8 mouse cellular contexts compared by ENCODE assay signal in genomic region chrX:137037470-137037999, GRCm38 (mm10). TPM values are rescaled to one million over a fixed set of nuclear protein-coding genes. Genes with fewer than 3 reads are reported as not detected.
DNase-seq lines count a peak whose midpoint lies in the region; ATAC-seq and TF ChIP-seq lines count a peak whose summit lies in the region.

No protein-coding gene starts in this region.

- peak overlapping the region; percentile 67 for H3K9ac ChIP-seq in kidney, postnatal 0 days (ENCODE audit: low read depth, low read length)
- peak overlapping the region; percentile 64 for H3K9ac ChIP-seq in hindbrain, embryonic 14.5 days
- peak overlapping the region; percentile 70 for H3K9ac ChIP-seq in midbrain, embryonic 16.5 days (ENCODE audit: low read depth, low read length)

- H3K36me3 ChIP-seq in kidney, postnatal 0 days (ENCODE audit: insufficient read depth, low read length) = no peaks in the 10 kb centered on the region
- no peaks in the 10 kb centered on the region for H3K36me3 ChIP-seq in hindbrain, embryonic 14.5 days (replicated peaks; ENCODE audit: control insufficient read depth, insufficient read depth)
- H3K36me3 ChIP-seq in midbrain, embryonic 16.5 days (ENCODE audit: control insufficient read depth, insufficient read depth, low read length) = no peaks in the 10 kb centered on the region

- H3K9me3 ChIP-seq in kidney, postnatal 0 days (replicated peaks; ENCODE audit: low read length) = no peaks in the 10 kb centered on the region
- no peaks in the 10 kb centered on the region for H3K9me3 ChIP-seq in hindbrain, embryonic 14.5 days (ENCODE audit: control insufficient read depth, low read length)
- no peaks in the 10 kb centered on the region for H3K9me3 ChIP-seq in midbrain, embryonic 16.5 days (replicated peaks; ENCODE audit: control insufficient read depth, low read length, poor library complexity, severe bottlenecking)

- ATAC-seq in kidney, postnatal 0 days (replicated peaks; ENCODE audit: low FRiP score, low read depth) = no peak
- ATAC-seq in hindbrain, embryonic 14.5 days (ENCODE audit: low FRiP score) = no peak; the same call in 1 of the 2 replicates
- peak; percentile 78 for ATAC-seq in midbrain, embryonic 16.5 days

- no peak for TF ChIP-seq CTCF in kidney, postnatal 0 days (IDR thresholded peaks at IDR 0.05; ENCODE audit: low read depth)
- no peak for TF ChIP-seq CTCF in bone marrow macrophage, adult 2 months (IDR thresholded peaks at IDR 0.05; ENCODE audit: low read depth, low read length)

- no peak for DNase-seq in kidney, postnatal 0 days (ENCODE audit: low spot score)
- DNase-seq in kidney, postnatal 36 days = no peak
- DNase-seq in hindbrain, embryonic 14.5 days (ENCODE audit: low spot score) = no peak
- DNase-seq in left cerebral cortex, postnatal 10 days (ENCODE audit: extremely low spot score in 1 of 2, low spot score in 2 of 2) = no peak
- DNase-seq in thymus, postnatal 4 days = no peak
- DNase-seq in layer of hippocampus, adult 9-11 months = no peak

- intact Hi-C loops in left cerebral cortex, postnatal 10 days (cut with DNase I) = no loop called here

- 24% methylated on average over 12 of the region's 12 CpGs for WGBS in kidney, postnatal 0 days
- 18% methylated on average over 12 of the region's 12 CpGs for WGBS in hindbrain, embryonic 14.5 days
- 18% methylated on average over 12 of the region's 12 CpGs for WGBS in midbrain, embryonic 16.5 days

- no peaks in the 10 kb centered on the region for H3K27me3 ChIP-seq in kidney, postnatal 0 days (ENCODE audit: insufficient read depth, low read length)
- no peaks in the 10 kb centered on the region for H3K27me3 ChIP-seq in hindbrain, embryonic 14.5 days (ENCODE audit: control insufficient read depth, insufficient read depth, low read length)
- no peaks in the 10 kb centered on the region for H3K27me3 ChIP-seq in midbrain, embryonic 16.5 days (ENCODE audit: control insufficient read depth, insufficient read depth, low read depth, low read length)

- H3K4me3 ChIP-seq in kidney, postnatal 0 days (replicated peaks; ENCODE audit: low read depth, low read length) = peak overlapping the region; percentile 48
- H3K4me3 ChIP-seq in bone marrow macrophage, adult 2 months (ENCODE audit: insufficient read depth, low read length) = peak overlapping the region; percentile 81
- peak overlapping the region; percentile 45 for H3K4me3 ChIP-seq in hindbrain, embryonic 14.5 days (replicated peaks; ENCODE audit: low read length)
- peak overlapping the region; percentile 52 for H3K4me3 ChIP-seq in midbrain, embryonic 16.5 days (ENCODE audit: low read depth, low read length)

- H3K27ac ChIP-seq in kidney, postnatal 0 days = peak overlapping the region; percentile 83
- no peak overlapping the region for H3K27ac ChIP-seq in bone marrow macrophage, adult 2 months (ENCODE audit: insufficient read depth, low read depth, low read length)
- peak overlapping the region; percentile 92 for H3K27ac ChIP-seq in hindbrain, embryonic 14.5 days
- peak overlapping the region; percentile 94 for H3K27ac ChIP-seq in midbrain, embryonic 16.5 days (ENCODE audit: low read length)

- no peak for TF ChIP-seq POLR2A in bone marrow macrophage, adult 2 months (IDR thresholded peaks at IDR 0.05; ENCODE audit: borderline replicate concordance, low read depth, low read length)

- no peaks in the 10 kb centered on the region for H3K4me1 ChIP-seq in kidney, postnatal 0 days (replicated peaks; ENCODE audit: insufficient read depth, low read length)
- peaks cover 5% of the 10 kb centered on the region; the same call in 1 of the 2 replicates for H3K4me1 ChIP-seq in bone marrow macrophage, adult 2 months (ENCODE audit: control insufficient read depth, insufficient read depth, low read length)
- H3K4me1 ChIP-seq in hindbrain, embryonic 14.5 days (replicated peaks; ENCODE audit: control insufficient read depth, insufficient read depth, low read length) = no peaks in the 10 kb centered on the region
- H3K4me1 ChIP-seq in midbrain, embryonic 16.5 days (ENCODE audit: control insufficient read depth, insufficient read depth, low read length) = peaks cover 5% of the 10 kb centered on the region; the same call in 1 of the 2 replicates

- H3K4me2 ChIP-seq in kidney, postnatal 0 days (ENCODE audit: low read length) = peak overlapping the region; percentile 58
- H3K4me2 ChIP-seq in hindbrain, embryonic 14.5 days (replicated peaks) = peak overlapping the region; percentile 73
- peak overlapping the region; percentile 73 for H3K4me2 ChIP-seq in midbrain, embryonic 16.5 days (ENCODE audit: low read length)

RNA-seq across cellular contexts. Expression of gene Slc25a53, which starts 0.6 kb away (rescaled TPM):
- polyA plus RNA-seq in kidney, postnatal 0 days (2015; fragmentation: Nextera tagmentation; extraction: Ambion mirVana) = 9.5 and 9.9 TPM in 2 replicates
- polyA plus RNA-seq in bone marrow macrophage, adult 2 months (2012; ENCODE audit: insufficient read depth, insufficient read length, missing spikeins) = 6.1 and 7.8 TPM in 2 replicates
- 12.9 and 15.9 TPM in 2 replicates for polyA plus RNA-seq in hindbrain, embryonic 14.5 days (2014; fragmentation: Nextera tagmentation; extraction: Ambion mirVana)
- polyA plus RNA-seq in midbrain, embryonic 16.5 days (2015; fragmentation: Nextera tagmentation; extraction: Ambion mirVana) = 14.5 and 14.8 TPM in 2 replicates
- total RNA-seq in left cerebral cortex, postnatal 10 days (2021) = 10 to 100 TPM; 17.5 to 30.4 TPM

RNA-seq across cellular contexts. Expression of gene Fam199x, which starts 11.9 kb away (rescaled TPM):
- 8.4 and 9.1 TPM in 2 replicates for polyA plus RNA-seq in kidney, postnatal 0 days (2015; fragmentation: Nextera tagmentation; extraction: Ambion mirVana)
- polyA plus RNA-seq in bone marrow macrophage, adult 2 months (2012; ENCODE audit: insufficient read depth, insufficient read length, missing spikeins) = 5.4 and 5.9 TPM in 2 replicates
- polyA plus RNA-seq in hindbrain, embryonic 14.5 days (2014; fragmentation: Nextera tagmentation; extraction: Ambion mirVana) = 10.9 and 11.5 TPM in 2 replicates
- 10.0 and 10.4 TPM in 2 replicates for polyA plus RNA-seq in midbrain, embryonic 16.5 days (2015; fragmentation: Nextera tagmentation; extraction: Ambion mirVana)
- 10 to 100 TPM in 1 of 2 experiments, 1 to 10 TPM in 1; 9.4 to 10.6 TPM for total RNA-seq in left cerebral cortex, postnatal 10 days (2021)

RNA-seq across cellular contexts. Expression of gene Zcchc18, which starts 44.6 kb away (rescaled TPM):
- 20.5 and 22.0 TPM in 2 replicates for polyA plus RNA-seq in kidney, postnatal 0 days (2015; fragmentation: Nextera tagmentation; extraction: Ambion mirVana)
- polyA plus RNA-seq in bone marrow macrophage, adult 2 months (2012; ENCODE audit: insufficient read depth, insufficient read length, missing spikeins) = not detected in 2 replicates
- polyA plus RNA-seq in hindbrain, embryonic 14.5 days (2014; fragmentation: Nextera tagmentation; extraction: Ambion mirVana) = 372 and 450 TPM in 2 replicates
- polyA plus RNA-seq in midbrain, embryonic 16.5 days (2015; fragmentation: Nextera tagmentation; extraction: Ambion mirVana) = 473 and 553 TPM in 2 replicates
- 100 to 1,000 TPM; 300 to 302 TPM for total RNA-seq in left cerebral cortex, postnatal 10 days (2021)

Comparison
In these comparisons a context has a peak if more than half of its experiments do, and no peak if none do; other contexts are left out.
1. RNA of gene Zcchc18, which starts 44.6 kb away (polyA plus RNA-seq): 473 to 553 TPM in midbrain, embryonic 16.5 days, 372 to 450 TPM in hindbrain, embryonic 14.5 days and 20.5 to 22.0 TPM in kidney, postnatal 0 days; not detected in bone marrow macrophage, adult 2 months; every median in the first group is over 10 times any median in the second.
2. Peak in every context shown above with its lines, with median percentiles within 50 percentile points of each other: H3K4me2 ChIP-seq, H3K4me3 ChIP-seq and H3K9ac ChIP-seq.